Mouse (Mus musculus): Measurements from ENCODE around the gene Fam83g.

DNA sequence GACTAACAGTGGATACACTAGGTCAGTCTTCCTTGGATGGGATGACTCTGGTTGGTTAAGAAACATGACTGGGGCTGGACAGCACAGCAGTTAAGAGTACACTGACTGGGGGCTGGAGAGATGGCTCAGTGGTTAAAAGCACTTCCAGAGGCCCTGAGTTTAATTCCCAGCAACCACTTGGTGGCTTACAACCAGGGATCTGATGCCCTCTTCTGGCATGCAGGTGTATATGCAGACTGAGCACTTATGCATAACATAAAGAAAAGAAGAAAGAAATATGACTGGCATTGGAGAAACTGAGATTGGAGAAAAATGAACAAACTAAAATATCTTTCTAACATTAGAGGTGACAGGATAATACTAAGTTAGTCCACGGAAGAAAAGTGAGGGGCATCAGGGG lies 56.6 kb downstream of the Fam83g start:
- peak; percentile 28; the same call in 1 of the 2 replicates for TF ChIP-seq CTCF (IDR thresholded peaks at IDR 0.05; ENCODE audit: low read depth)
- TF ChIP-seq EP300 (IDR thresholded peaks at IDR 0.05; ENCODE audit: low read depth): no peak
